Mouse (Mus musculus) bone marrow macrophage, adult 2 months (primary cell): ENCODE measurements around the gene Sptssa.

Source experiments
- CTCF ChIP-seq: IDR thresholded peaks from 2 replicates; pipeline ENCODE4 v1.5.1; 2012; ENCODE audit warnings: low read depth, mild to moderate bottlenecking, low read length, moderate library complexity
- POLR2A ChIP-seq: IDR thresholded peaks from 2 replicates; pipeline ENCODE4 v1.6.1; 2012; ENCODE audit warnings: mild to moderate bottlenecking, low read depth, low read length, borderline replicate concordance

GRCm38 (mm10) chr12:54696242-54697002 lies 40.0 kb upstream of the Sptssa start:
- TF ChIP-seq POLR2A (peak; percentile 99), CTCF (no peak)
